Mouse (Mus musculus) testis, adult 2 months (tissue): Measurements from ENCODE around the gene Mcfd2.
"Not testable (repeated sequence)": the region's sequence is repeated elsewhere in the genome, so short reads cannot be mapped to it uniquely, and the experiment has no call there.

ENCODE experiments used
- CTCF ChIP-seq: fragments of 200-500 bp; IDR thresholded peaks from 2 replicates; pipeline ENCODE4 v1.5.1; 2012; ENCODE audit warnings: low read depth, mild to moderate bottlenecking, inconsistent platforms, low read length, moderate library complexity; ENCODE audit not compliant: control insufficient read depth, insufficient read depth, insufficient replicate concordance
- POLR2A ChIP-seq: fragments of 200-500 bp; IDR thresholded peaks from 2 replicates; pipeline ENCODE4 v1.6.1; 2012; ENCODE audit warnings: low read depth, mild to moderate bottlenecking, inconsistent platforms, low read length, moderate library complexity; ENCODE audit not compliant: control insufficient read depth

- not testable (repeated sequence) for TF ChIP-seq CTCF, POLR2A
Observed at GRCm38 (mm10) chr17:87301607-87302006, 35.9 kb upstream of the Mcfd2 start.
